10 mouse cellular contexts compared by ENCODE assay signal in genomic region chr12:79598496-79598895, GRCm38 (mm10).
A peak's percentile ranks its signal among the peaks of the same experiment; 100 is the strongest.
DNase-seq lines count a peak whose midpoint lies in the region; ATAC-seq and TF ChIP-seq lines count a peak whose summit lies in the region.
"Had no signal": no experiment of that assay in that cellular context is flagged by ENCODE, and none has a peak within 500 bp of the region (broad histone marks: within the 10 kb centered on the region; RNA-seq: fewer than 3 reads in every experiment).

No protein-coding gene starts in this region.

- TF ChIP-seq CTCF in intestine, postnatal 0 days (IDR thresholded peaks at IDR 0.05; ENCODE audit: low read depth) = no peak
- no peak for TF ChIP-seq CTCF in hindbrain, postnatal 0 days (IDR thresholded peaks at IDR 0.05; ENCODE audit: low read depth)

- ATAC-seq in intestine, embryonic 15.5 days = peak; percentile 48; the same call in 1 of the 2 replicates
- no peak for ATAC-seq in intestine, postnatal 0 days
- no peak for ATAC-seq in embryonic facial prominence, embryonic 14.5 days (ENCODE audit: low read depth)
- ATAC-seq in intestine, embryonic 16.5 days = peak; percentile 54; the same call in 1 of the 2 replicates
- ATAC-seq in megakaryocyte-erythroid progenitor cell, adult 5-6 weeks (replicated peaks; ENCODE audit: low FRiP score, low TSS enrichment, poor library complexity, severe bottlenecking) = no peak
- no peak for ATAC-seq in hindbrain, postnatal 0 days
- ATAC-seq: midbrain, embryonic 13.5 days had no signal

- no peak overlapping the region for H3K4me3 ChIP-seq in intestine, embryonic 15.5 days (replicated peaks)
- no peak overlapping the region for H3K4me3 ChIP-seq in intestine, postnatal 0 days (ENCODE audit: low read depth, low read length)
- no peak overlapping the region for H3K4me3 ChIP-seq in embryonic facial prominence, embryonic 14.5 days (ENCODE audit: low read depth, low read length)
- no peak overlapping the region for H3K4me3 ChIP-seq in intestine, embryonic 16.5 days (ENCODE audit: low read length)
- no peak overlapping the region for H3K4me3 ChIP-seq in hindbrain, postnatal 0 days (ENCODE audit: low read length)
- H3K4me3 ChIP-seq: midbrain, embryonic 13.5 days had no signal

- no peak overlapping the region for H3K4me2 ChIP-seq in intestine, embryonic 15.5 days (replicated peaks)
- H3K4me2 ChIP-seq in intestine, postnatal 0 days (replicated peaks; ENCODE audit: low read depth) = no peak overlapping the region
- H3K4me2 ChIP-seq in embryonic facial prominence, embryonic 14.5 days (ENCODE audit: low read depth, low read length) = no peak overlapping the region
- H3K4me2 ChIP-seq in intestine, embryonic 16.5 days (ENCODE audit: low read depth, low read length) = no peak overlapping the region
- H3K4me2 ChIP-seq in hindbrain, postnatal 0 days (ENCODE audit: low read depth, low read length) = no peak overlapping the region
- H3K4me2 ChIP-seq: midbrain, embryonic 13.5 days had no signal

- no peaks in the 10 kb centered on the region for H3K27me3 ChIP-seq in intestine, embryonic 15.5 days (replicated peaks)
- no peaks in the 10 kb centered on the region for H3K27me3 ChIP-seq in intestine, postnatal 0 days (replicated peaks; ENCODE audit: control insufficient read depth, insufficient read depth, low read length)
- H3K27me3 ChIP-seq in embryonic facial prominence, embryonic 14.5 days (replicated peaks; ENCODE audit: control insufficient read depth, insufficient read depth, low read length) = no peaks in the 10 kb centered on the region
- H3K27me3 ChIP-seq in intestine, embryonic 16.5 days (replicated peaks; ENCODE audit: control insufficient read depth, insufficient read depth, low read length) = no peaks in the 10 kb centered on the region
- no peaks in the 10 kb centered on the region for H3K27me3 ChIP-seq in hindbrain, postnatal 0 days (ENCODE audit: insufficient read depth, low read length)
- H3K27me3 ChIP-seq: midbrain, embryonic 13.5 days had no signal

- WGBS in intestine, embryonic 15.5 days = 18% methylated on average over 4 of the region's 4 CpGs
- 20% methylated on average over 4 of the region's 4 CpGs for WGBS in intestine, postnatal 0 days
- WGBS in embryonic facial prominence, embryonic 14.5 days = 33% methylated on average over 4 of the region's 4 CpGs
- 15% methylated on average over 4 of the region's 4 CpGs for WGBS in intestine, embryonic 16.5 days
- WGBS in hindbrain, postnatal 0 days = 61% methylated on average over 4 of the region's 4 CpGs

- DNase-seq in embryonic facial prominence, embryonic 14.5 days (ENCODE audit: low spot score) = no peak
- peak; percentile 90 for DNase-seq in lung, postnatal 36 days
- DNase-seq in ovary, postnatal 36 days (ENCODE audit: low spot score) = no peak
- no peak for DNase-seq in hindbrain, postnatal 0 days (ENCODE audit: low spot score)
- DNase-seq: right cerebral cortex, postnatal 14 days had no signal

- H3K4me1 ChIP-seq in intestine, embryonic 15.5 days (replicated peaks) = peaks cover 12% of the 10 kb centered on the region; the same call in 1 of the 2 replicates
- H3K4me1 ChIP-seq in intestine, postnatal 0 days (replicated peaks; ENCODE audit: control insufficient read depth, insufficient read depth, low read length) = peaks cover 18% of the 10 kb centered on the region
- H3K4me1 ChIP-seq in embryonic facial prominence, embryonic 14.5 days (ENCODE audit: control insufficient read depth, insufficient read depth, low read length) = peaks cover 21% of the 10 kb centered on the region
- H3K4me1 ChIP-seq in intestine, embryonic 16.5 days (ENCODE audit: control insufficient read depth, insufficient read depth, low read length) = peaks cover 22% of the 10 kb centered on the region
- 0 out of 2 replicates have a peak, but pooled peaks cover 5% of the 10 kb centered on the region for H3K4me1 ChIP-seq in hindbrain, postnatal 0 days (ENCODE audit: insufficient read depth, low read length)

- H3K9ac ChIP-seq in intestine, embryonic 15.5 days = no peak overlapping the region
- no peak overlapping the region for H3K9ac ChIP-seq in intestine, postnatal 0 days (ENCODE audit: low read depth, low read length)
- H3K9ac ChIP-seq in embryonic facial prominence, embryonic 14.5 days (ENCODE audit: low read depth, low read length) = no peak overlapping the region
- H3K9ac ChIP-seq in intestine, embryonic 16.5 days (ENCODE audit: low read depth, low read length) = no peak overlapping the region
- no peak overlapping the region for H3K9ac ChIP-seq in hindbrain, postnatal 0 days (replicated peaks; ENCODE audit: low read length)
- H3K9ac ChIP-seq: midbrain, embryonic 13.5 days had no signal

- H3K36me3 ChIP-seq in intestine, embryonic 15.5 days = no peaks in the 10 kb centered on the region
- H3K36me3 ChIP-seq in intestine, postnatal 0 days (ENCODE audit: control insufficient read depth, insufficient read depth) = no peaks in the 10 kb centered on the region
- H3K36me3 ChIP-seq in embryonic facial prominence, embryonic 14.5 days (ENCODE audit: control insufficient read depth, insufficient read depth, low read length) = no peaks in the 10 kb centered on the region
- no peaks in the 10 kb centered on the region for H3K36me3 ChIP-seq in intestine, embryonic 16.5 days (ENCODE audit: control insufficient read depth, insufficient read depth, low read length)
- no peaks in the 10 kb centered on the region for H3K36me3 ChIP-seq in hindbrain, postnatal 0 days (ENCODE audit: insufficient read depth, low read length)
- H3K36me3 ChIP-seq: midbrain, embryonic 13.5 days had no signal

- 0 out of 2 replicates have a peak overlapping the region, but pooled peaks have one; percentile 44 for H3K27ac ChIP-seq in intestine, embryonic 15.5 days
- H3K27ac ChIP-seq in intestine, postnatal 0 days (ENCODE audit: low read depth, low read length) = no peak overlapping the region
- peak overlapping the region; percentile 65 for H3K27ac ChIP-seq in embryonic facial prominence, embryonic 14.5 days (replicated peaks; ENCODE audit: low read depth, low read length)
- H3K27ac ChIP-seq in intestine, embryonic 16.5 days (ENCODE audit: low read length) = no peak overlapping the region; the same call in 1 of the 2 replicates
- H3K27ac ChIP-seq in hindbrain, postnatal 0 days = no peak overlapping the region
- H3K27ac ChIP-seq: midbrain, embryonic 13.5 days had no signal

- H3K9me3 ChIP-seq in intestine, embryonic 15.5 days = no peaks in the 10 kb centered on the region
- H3K9me3 ChIP-seq in intestine, postnatal 0 days (ENCODE audit: control insufficient read depth) = no peaks in the 10 kb centered on the region
- no peaks in the 10 kb centered on the region for H3K9me3 ChIP-seq in embryonic facial prominence, embryonic 14.5 days (ENCODE audit: control insufficient read depth, low read length)
- no peaks in the 10 kb centered on the region for H3K9me3 ChIP-seq in intestine, embryonic 16.5 days (ENCODE audit: control insufficient read depth, low read length)
- no peaks in the 10 kb centered on the region for H3K9me3 ChIP-seq in hindbrain, postnatal 0 days (ENCODE audit: low read length)
- H3K9me3 ChIP-seq: midbrain, embryonic 13.5 days had no signal

Comparison
In these comparisons a context has a peak if more than half of its experiments do, and no peak if none do; other contexts are left out.
1. ATAC-seq: peak in intestine, embryonic 15.5 days (single experiment) and intestine, embryonic 16.5 days (single experiment); none in intestine, postnatal 0 days (single experiment), embryonic facial prominence, embryonic 14.5 days (single experiment), megakaryocyte-erythroid progenitor cell, adult 5-6 weeks (single experiment) and hindbrain, postnatal 0 days (single experiment).
2. H3K27ac ChIP-seq: peak in intestine, embryonic 15.5 days (single experiment) and embryonic facial prominence, embryonic 14.5 days (single experiment); none in intestine, postnatal 0 days (single experiment), intestine, embryonic 16.5 days (single experiment) and hindbrain, postnatal 0 days (single experiment).